Mouse (Mus musculus) heart, embryonic 14.5 days (tissue): ENCODE data around the gene Prg3. TPM values are rescaled to one million over a fixed set of nuclear protein-coding genes. Genes with fewer than 3 reads are reported as not detected.
A peak's percentile ranks its signal among the peaks of the same experiment; 100 is the strongest.

Source experiments
- ATAC-seq: fragments of 200-750 bp; cut with Nextera tagmentation; 2 replicates; pipeline ENCODE4 v1.8.0; 2017; ENCODE audit warnings: low read depth, moderate TSS enrichment; ENCODE audit not compliant: insufficient number of reproducible peaks, insufficient read depth, low FRiP score
- H3K27ac ChIP-seq, 2 experiments: fragments of 200-500 bp in 1 of 2; fragments of 300-500 bp in 1 of 2; sonication (generic) in 1 of 2; replicated peaks in 1 of 2; 2 replicates each; pipeline ENCODE4 v1.5.1; 2012 to 2014; ENCODE audit warnings: low read depth in 2 of 2, low read length in 2 of 2, control low read depth in 1 of 2, mild to moderate bottlenecking in 1 of 2, mixed read lengths in 1 of 2; ENCODE audit not compliant: control insufficient read depth in 1 of 2, insufficient read depth in 1 of 2
- H3K27me3 ChIP-seq: fragments of 300-500 bp; sonication (generic); 2 replicates; pipeline ENCODE4 v1.6.1; 2014; ENCODE audit warnings: mild to moderate bottlenecking, low read length, control low read depth; ENCODE audit not compliant: control insufficient read depth, insufficient read depth
- H3K36me3 ChIP-seq: fragments of 300-500 bp; sonication (generic); 2 replicates; pipeline ENCODE4 v1.6.1; 2014; ENCODE audit warnings: mild to moderate bottlenecking, control low read depth, low read length, mixed read lengths; ENCODE audit not compliant: control insufficient read depth, insufficient read depth
- H3K4me1 ChIP-seq, 2 experiments: fragments of 200-500 bp in 1 of 2; fragments of 300-500 bp in 1 of 2; sonication (generic) in 1 of 2; 2 replicates each; pipeline ENCODE4 v1.6.1; 2012 to 2014; ENCODE audit warnings: low read length in 2 of 2, control low read depth in 1 of 2, mixed read lengths in 1 of 2; ENCODE audit not compliant: control insufficient read depth in 2 of 2, insufficient read depth in 2 of 2
- H3K4me2 ChIP-seq: fragments of 300-500 bp; sonication (generic); 2 replicates; pipeline ENCODE4 v1.6.1; 2014; ENCODE audit warnings: mild to moderate bottlenecking, low read length
- H3K4me3 ChIP-seq, 2 experiments: fragments of 200-500 bp in 1 of 2; fragments of 300-500 bp in 1 of 2; sonication (generic) in 1 of 2; 2 replicates each; pipeline ENCODE4 v1.5.1; 2012 to 2014; ENCODE audit warnings: low read length in 2 of 2, mild to moderate bottlenecking in 2 of 2, control low read depth in 1 of 2, low read depth in 1 of 2, moderate library complexity in 1 of 2; ENCODE audit not compliant: control insufficient read depth in 1 of 2, insufficient read depth in 1 of 2
- H3K9ac ChIP-seq: fragments of 300-500 bp; sonication (generic); 2 replicates; pipeline ENCODE4 v1.6.1; 2014; ENCODE audit warnings: mild to moderate bottlenecking, low read length
- H3K9me3 ChIP-seq: fragments of 300-500 bp; sonication (generic); 2 replicates; pipeline ENCODE4 v1.6.1; 2016; ENCODE audit warnings: low read length, control low read depth; ENCODE audit not compliant: control insufficient read depth
- WGBS: fragments of 180-500 bp; shearing (Covaris S2); extraction: QIAGEN DNeasy Blood & Tissue Kit; methylation state at CpG from one replicate; pipeline ENCODE4 v1.1.7; 2014; 5-methylcytosine and 5-hydroxymethylcytosine counted together
- polyA plus RNA-seq: library from polyadenylated mRNA; unstranded; fragments of >200 nt; fragmentation: Nextera tagmentation; extraction: Ambion mirVana; gene quantifications from 2 replicates; pipeline ENCODE4 v1.2.1, GENCODE M21; 2014

The Prg3 gene
- polyA plus RNA-seq, 1 experiment from 2014 or later, result not detected

GRCm38 (mm10) chr2:84961300-84961699 is 26.7 kb upstream of the Prg3 start:
- Histone ChIP-seq H3K27ac (no peak overlapping the region), H3K36me3 (peaks cover 24% of the 10 kb centered on the region), H3K9me3 (no peaks in the 10 kb centered on the region), H3K4me3 (no peak overlapping the region), H3K4me2 (no peak overlapping the region), H3K4me1 (no peaks in the 10 kb centered on the region), H3K27me3 (no peaks in the 10 kb centered on the region), H3K9ac (no peak overlapping the region)
- 48% methylated on average over 2 of the region's 2 CpGs for WGBS
- peak; percentile 65 for ATAC-seq

GRCm38 (mm10) chr2:84961901-84962300 is 26.1 kb upstream of the Prg3 start:
- H3K9ac ChIP-seq, result no peak overlapping the region
- H3K4me1 ChIP-seq, result no peaks in the 10 kb centered on the region
- no peak for ATAC-seq

GRCm38 (mm10) chr2:84962906-84963507 is 25.0 kb upstream of the Prg3 start:
- H3K36me3 ChIP-seq, result peaks cover 8% of the 10 kb centered on the region
- no peak for ATAC-seq
- 44% methylated on average over 6 of the region's 6 CpGs for WGBS

More at GRCm38 (mm10) chr2:84961901-84962300, 26.1 kb upstream of the Prg3 start:
- H3K4me3 ChIP-seq, result no peak overlapping the region
- peaks cover 18% of the 10 kb centered on the region for H3K36me3 ChIP-seq
- no peaks in the 10 kb centered on the region for H3K9me3 ChIP-seq
- H3K27me3 ChIP-seq, result no peaks in the 10 kb centered on the region
- no peak overlapping the region for H3K27ac ChIP-seq
- 82% methylated on average over 3 of the region's 3 CpGs for WGBS
- H3K4me2 ChIP-seq, result no peak overlapping the region

GRCm38 (mm10) chr2:84964111-84964801 is 23.8 kb upstream of the Prg3 start:
- no peaks in the 10 kb centered on the region for H3K9me3 ChIP-seq
- H3K4me1 ChIP-seq, result no peaks in the 10 kb centered on the region
- WGBS, result 89% methylated on average over 7 of the region's 7 CpGs
- no peak overlapping the region for H3K27ac ChIP-seq
- H3K4me3 ChIP-seq, result no peak overlapping the region
- H3K4me2 ChIP-seq, result no peak overlapping the region
- no peak overlapping the region for H3K9ac ChIP-seq
- no peaks in the 10 kb centered on the region for H3K27me3 ChIP-seq
- no peaks in the 10 kb centered on the region for H3K36me3 ChIP-seq
- no peak for ATAC-seq

More at GRCm38 (mm10) chr2:84962906-84963507, 25.0 kb upstream of the Prg3 start:
- H3K4me3 ChIP-seq, result no peak overlapping the region
- no peak overlapping the region for H3K4me2 ChIP-seq
- no peaks in the 10 kb centered on the region for H3K4me1 ChIP-seq
- no peak overlapping the region for H3K27ac ChIP-seq
- no peaks in the 10 kb centered on the region for H3K27me3 ChIP-seq
- no peaks in the 10 kb centered on the region for H3K9me3 ChIP-seq
- no peak overlapping the region for H3K9ac ChIP-seq

GRCm38 (mm10) chr2:84967318-84967991 is 20.6 kb upstream of the Prg3 start:
- H3K9me3 ChIP-seq, result no peaks in the 10 kb centered on the region
- no peaks in the 10 kb centered on the region for H3K27me3 ChIP-seq
- no peak overlapping the region for H3K4me2 ChIP-seq
- no peak overlapping the region for H3K9ac ChIP-seq
- no peak overlapping the region for H3K27ac ChIP-seq
- H3K4me1 ChIP-seq, result no peaks in the 10 kb centered on the region
- no peak for ATAC-seq
- no peaks in the 10 kb centered on the region for H3K36me3 ChIP-seq
- no peak overlapping the region for H3K4me3 ChIP-seq
- WGBS, result 82% methylated on average over 5 of the region's 5 CpGs

- Histone ChIP-seq H3K4me3 (no peak overlapping the region), H3K4me1 (no peaks in the 10 kb centered on the region), H3K4me2 (no peak overlapping the region), H3K27me3 (no peaks in the 10 kb centered on the region), H3K36me3 (no peaks in the 10 kb centered on the region), H3K27ac (no peak overlapping the region), H3K9ac (no peak overlapping the region), H3K9me3 (no peaks in the 10 kb centered on the region)
- 84% methylated on average over 2 of the region's 2 CpGs for WGBS
- no peak for ATAC-seq
Measured at GRCm38 (mm10) chr2:84975580-84975979, 12.4 kb upstream of the Prg3 start.

GRCm38 (mm10) chr2:84980188-84980587 is 7.8 kb upstream of the Prg3 start, which contains the start of gene Prg2:
TSS of gene Prg2 (plus strand) at chr2:84980461.
- ATAC-seq, result no peak

More at GRCm38 (mm10) chr2:84980188-84980587, 7.8 kb upstream of the Prg3 start, which contains the start of gene Prg2:
- Histone ChIP-seq H3K27me3 (no peaks in the 10 kb centered on the region), H3K4me1 (no peaks in the 10 kb centered on the region), H3K9me3 (no peaks in the 10 kb centered on the region), H3K4me3 (no peak within 1 kb of the TSS), H3K9ac (no peak within 1 kb of the TSS), H3K27ac (no peak within 1 kb of the TSS), H3K36me3 (no peaks in the 10 kb centered on the region), H3K4me2 (no peak within 1 kb of the TSS)
- WGBS, result 35% methylated on average over 1 of the region's 1 CpGs
